Mouse (Mus musculus) erythroblast, embryonic 14.5 days (primary cell): ENCODE results near the gene Gnao1.

Experiments used
- GATA1 ChIP-seq: IDR thresholded peaks from 2 replicates; pipeline ENCODE4 v1.6.1; 2012; ENCODE audit warnings: low read length, inconsistent platforms, mixed read lengths
- TAL1 ChIP-seq: IDR thresholded peaks from 3 replicates; pipeline ENCODE4 v1.6.1; 2012; ENCODE audit warnings: low read length, inconsistent platforms, mixed read lengths

GRCm38 (mm10) chr8:93811719-93812475 lies 2.1 kb downstream of the Gnao1 start:
- TF ChIP-seq TAL1 (no peak), GATA1 (no peak)
